8 mouse cellular contexts compared by ENCODE assay signal in the genomic region with DNA sequence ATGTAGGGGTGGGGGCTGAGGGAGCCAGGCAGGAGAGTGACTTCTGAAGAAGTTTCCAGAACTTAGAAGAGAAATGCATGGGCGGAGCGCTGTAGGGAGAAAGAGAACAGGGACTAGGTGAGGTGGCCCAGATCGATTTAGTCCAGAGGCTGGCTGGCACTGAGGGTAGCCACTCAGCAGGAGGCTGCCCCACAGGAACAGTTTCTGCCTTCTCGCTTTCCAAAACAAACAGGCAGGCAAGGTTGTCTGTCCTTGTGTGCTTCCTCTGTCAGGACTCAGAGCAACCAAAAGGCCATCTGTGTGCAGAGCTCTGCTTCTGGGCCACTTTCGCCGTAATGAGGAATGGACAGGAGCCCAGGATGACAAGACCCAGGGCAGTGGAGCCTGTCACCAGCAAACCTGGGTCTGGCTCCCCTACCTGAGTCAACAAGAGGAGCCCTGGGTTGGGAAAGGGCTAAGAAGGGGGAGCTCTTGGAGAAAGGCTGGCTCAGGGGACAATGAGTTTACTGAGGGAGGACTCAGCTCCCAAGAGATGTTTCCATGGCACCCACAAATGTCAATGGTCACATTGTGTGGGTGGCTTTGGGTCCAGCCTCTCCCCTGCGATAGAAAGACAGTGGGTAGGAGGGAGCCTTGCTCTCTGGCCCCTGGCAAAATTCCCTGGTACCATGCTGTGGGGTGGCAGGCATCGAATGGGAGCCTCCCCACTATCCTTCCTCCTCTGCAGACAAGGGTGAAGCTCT.
DNase-seq lines count a peak whose midpoint lies in the region; ATAC-seq lines count a peak whose summit lies in the region.

No protein-coding gene starts in this region.

- no peaks in the 10 kb centered on the region for H3K36me3 ChIP-seq in heart, embryonic 16.5 days (ENCODE audit: control insufficient read depth, insufficient read depth)
- H3K36me3 ChIP-seq in hindbrain, embryonic 16.5 days (ENCODE audit: control insufficient read depth, insufficient read depth, low read length) = no peaks in the 10 kb centered on the region

- H3K9ac ChIP-seq in heart, embryonic 16.5 days (ENCODE audit: low read length) = no peak overlapping the region
- no peak overlapping the region for H3K9ac ChIP-seq in hindbrain, embryonic 16.5 days (ENCODE audit: low read depth, low read length)

- no peak overlapping the region for H3K4me3 ChIP-seq in heart, embryonic 16.5 days (ENCODE audit: low read length)
- H3K4me3 ChIP-seq in hindbrain, embryonic 16.5 days (ENCODE audit: low read length) = no peak overlapping the region

- 59% methylated on average over 8 of the region's 8 CpGs for WGBS in heart, embryonic 16.5 days
- WGBS in hindbrain, embryonic 16.5 days = 50% methylated on average over 8 of the region's 8 CpGs

- H3K27ac ChIP-seq in heart, embryonic 16.5 days (ENCODE audit: low read length) = peak overlapping the region; percentile 53
- no peak overlapping the region; the same call in 1 of the 2 replicates for H3K27ac ChIP-seq in hindbrain, embryonic 16.5 days (ENCODE audit: low read depth, low read length)

- no peak overlapping the region for H3K4me2 ChIP-seq in heart, embryonic 16.5 days (ENCODE audit: low read depth, low read length)
- no peak overlapping the region for H3K4me2 ChIP-seq in hindbrain, embryonic 16.5 days (ENCODE audit: low read length)

- ATAC-seq in heart, embryonic 16.5 days (replicated peaks; ENCODE audit: extremely low read depth, insufficient read depth, low FRiP score) = no peak
- ATAC-seq in cerebellum, adult (ENCODE audit: insufficient number of reproducible peaks, low FRiP score, low TSS enrichment) = peak; percentile 41; the same call in 1 of the 2 replicates
- ATAC-seq in hindbrain, embryonic 16.5 days = peak; percentile 83

- peaks cover 4% of the 10 kb centered on the region for H3K9me3 ChIP-seq in heart, embryonic 16.5 days (replicated peaks; ENCODE audit: control insufficient read depth, low read length)
- peaks cover 3% of the 10 kb centered on the region; the same call in 1 of the 2 replicates for H3K9me3 ChIP-seq in hindbrain, embryonic 16.5 days (ENCODE audit: control insufficient read depth, low read length)

- peaks cover 24% of the 10 kb centered on the region for H3K4me1 ChIP-seq in heart, embryonic 16.5 days (ENCODE audit: control insufficient read depth, insufficient read depth, low read length)
- peaks cover 14% of the 10 kb centered on the region for H3K4me1 ChIP-seq in hindbrain, embryonic 16.5 days (ENCODE audit: control insufficient read depth, insufficient read depth, low read depth, low read length)

- DNase-seq in heart, postnatal 36 days = no peak
- DNase-seq in MN1 (ENCODE audit: low spot score) = peak; percentile 25
- peak; percentile 39 for DNase-seq in retina, postnatal 1 day
- DNase-seq in thymus, postnatal 14 days = no peak
- no peak for DNase-seq in gastrocnemius, postnatal 4 days (ENCODE audit: low spot score in 2 of 2)

- intact Hi-C loops in heart, postnatal 36 days (cut with DNase I) = no loop called here

- H3K27me3 ChIP-seq in heart, embryonic 16.5 days (ENCODE audit: control insufficient read depth, insufficient read depth, low read length) = no peaks in the 10 kb centered on the region
- no peaks in the 10 kb centered on the region for H3K27me3 ChIP-seq in hindbrain, embryonic 16.5 days (replicated peaks; ENCODE audit: control insufficient read depth, insufficient read depth, low read length)

Comparison
In these comparisons a context has a peak if more than half of its experiments do, and no peak if none do; other contexts are left out.
1. DNase-seq: peak in MN1 (single experiment) and retina, postnatal 1 day (single experiment); none in heart, postnatal 36 days (0 of 2), thymus, postnatal 14 days (single experiment) and gastrocnemius, postnatal 4 days (0 of 2).